22 mouse cellular contexts compared by ENCODE assay signal in the genomic region with DNA sequence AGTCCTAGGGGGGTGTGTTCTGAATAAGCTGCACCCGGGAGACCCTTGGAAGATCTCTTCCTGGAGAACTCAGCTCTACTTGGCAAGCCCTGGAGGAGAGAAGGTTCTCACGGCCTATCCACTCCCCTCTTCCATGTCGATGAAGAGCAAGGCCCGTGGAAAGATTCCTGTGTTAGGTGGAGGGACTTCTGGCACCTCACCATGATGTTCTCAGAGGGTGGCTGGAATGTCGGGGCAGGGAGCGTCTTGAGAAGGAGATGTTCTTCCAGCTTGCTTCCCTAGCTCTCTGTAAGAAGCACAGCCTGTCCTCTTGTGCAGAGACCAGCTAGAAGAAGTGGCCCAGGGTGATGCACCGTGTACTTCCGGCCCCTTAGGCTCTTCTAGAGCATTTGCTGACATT.
"Had no signal": no experiment of that assay in that cellular context is flagged by ENCODE, and none has a peak within 500 bp of the region (broad histone marks: within the 10 kb centered on the region; RNA-seq: fewer than 3 reads in every experiment).

No protein-coding gene starts in this region.

- H3K4me3 ChIP-seq: layer of hippocampus, adult 2 months; limb, embryonic 12.5 days; limb, embryonic 15.5 days; stomach, embryonic 15.5 days had no signal

- H3K27ac ChIP-seq: kidney, postnatal 0 days; limb, embryonic 12.5 days; limb, embryonic 15.5 days; liver, embryonic 14.5 days; stomach, embryonic 15.5 days had no signal

- ATAC-seq: liver, postnatal 0 days; lung, postnatal 0 days had no signal

- DNase-seq: kidney, adult 2 months; kidney, postnatal 25 days; layer of hippocampus, adult 9-11 months; left cerebral cortex, postnatal 4 days; liver, postnatal 0 days; lung, embryonic 14.5 days; lung, postnatal 4 days; midbrain, embryonic 14.5 days; right cerebral cortex, adult 18-20 months; right cerebral cortex, postnatal 14 days; right cerebral cortex, postnatal 4 days; spleen, adult 18-20 months; thymus, adult 2 months; thymus, postnatal 14 days; thymus, postnatal 4 days had no signal

- H3K4me1 ChIP-seq: limb, embryonic 12.5 days; limb, embryonic 15.5 days; stomach, embryonic 15.5 days had no signal
